Mouse (Mus musculus) forebrain, embryonic 15.5 days (tissue): ENCODE measurements at regions not wholly inside any gene's neighbourhood (a gene's known extent, or its start where the extent isn't known, plus 50 kb on each side); places are given as distances from the start of the nearest gene placed in this dataset.

Experiments
- ATAC-seq: fragments of 200-750 bp; cut with Nextera tagmentation; replicated peaks from 2 replicates; pipeline ENCODE4 v1.8.0; 2017; ENCODE audit warnings: mild to moderate bottlenecking, moderate TSS enrichment, moderate library complexity
- H3K27ac ChIP-seq: fragments of 300-500 bp; sonication (generic); replicated peaks from 2 replicates; pipeline ENCODE4 v1.5.1; 2015; ENCODE audit warnings: mild to moderate bottlenecking, inconsistent platforms
- H3K27me3 ChIP-seq: fragments of 300-500 bp; sonication (generic); 2 replicates; pipeline ENCODE4 v1.6.1; 2015; ENCODE audit warnings: inconsistent platforms
- H3K36me3 ChIP-seq: fragments of 300-500 bp; sonication (generic); 2 replicates; pipeline ENCODE4 v1.6.1; 2015; ENCODE audit warnings: mild to moderate bottlenecking, inconsistent platforms
- H3K4me1 ChIP-seq: fragments of 300-500 bp; sonication (generic); 2 replicates; pipeline ENCODE4 v1.6.1; 2015; ENCODE audit warnings: inconsistent platforms
- H3K4me2 ChIP-seq: fragments of 300-500 bp; sonication (generic); replicated peaks from 2 replicates; pipeline ENCODE4 v1.6.1; 2015; ENCODE audit warnings: mild to moderate bottlenecking, inconsistent platforms
- H3K4me3 ChIP-seq: fragments of 300-500 bp; sonication (generic); 2 replicates; pipeline ENCODE4 v1.5.1; 2015; ENCODE audit warnings: mild to moderate bottlenecking, inconsistent platforms
- H3K9ac ChIP-seq: fragments of 300-500 bp; sonication (generic); replicated peaks from 2 replicates; pipeline ENCODE4 v1.6.1; 2015; ENCODE audit warnings: mild to moderate bottlenecking, inconsistent platforms
- H3K9me3 ChIP-seq: fragments of 300-500 bp; sonication (generic); 2 replicates; pipeline ENCODE4 v1.6.1; 2016; ENCODE audit warnings: inconsistent platforms
- WGBS: fragments of 180-500 bp; shearing (Covaris S2); methylation state at CpG from one replicate; pipeline ENCODE4 v1.1.7; 2015; ENCODE audit warnings: mixed read lengths; 5-methylcytosine and 5-hydroxymethylcytosine counted together

DNA sequence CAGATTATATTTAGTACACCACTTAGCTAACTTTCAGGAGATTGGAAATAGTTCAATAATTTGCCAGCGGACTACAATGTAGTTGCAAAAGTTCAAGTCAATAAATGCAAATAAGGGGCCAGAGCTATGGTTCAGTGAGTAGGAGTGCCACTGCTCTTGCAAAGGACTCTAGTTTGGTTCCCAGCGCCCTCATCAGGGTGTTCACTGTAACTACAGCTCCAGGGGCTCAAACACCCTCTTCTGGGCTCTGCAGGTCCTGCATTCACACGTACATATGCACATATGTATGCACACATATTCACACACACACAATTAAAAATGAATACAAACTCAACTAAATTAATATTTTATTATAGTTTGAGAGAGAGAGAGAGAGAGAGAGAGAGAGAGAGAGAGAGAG, 74.1 kb upstream of the Auts2 start:
- Histone ChIP-seq H3K9ac (no peak overlapping the region), H3K9me3 (no peaks in the 10 kb centered on the region), H3K27me3 (no peaks in the 10 kb centered on the region), H3K4me1 (peaks cover 8% of the 10 kb centered on the region), H3K36me3 (no peaks in the 10 kb centered on the region), H3K27ac (no peak overlapping the region), H3K4me2 (no peak overlapping the region), H3K4me3 (no peak overlapping the region)
- WGBS: 75% methylated on average over 3 of the region's 3 CpGs
- no peak for ATAC-seq

DNA sequence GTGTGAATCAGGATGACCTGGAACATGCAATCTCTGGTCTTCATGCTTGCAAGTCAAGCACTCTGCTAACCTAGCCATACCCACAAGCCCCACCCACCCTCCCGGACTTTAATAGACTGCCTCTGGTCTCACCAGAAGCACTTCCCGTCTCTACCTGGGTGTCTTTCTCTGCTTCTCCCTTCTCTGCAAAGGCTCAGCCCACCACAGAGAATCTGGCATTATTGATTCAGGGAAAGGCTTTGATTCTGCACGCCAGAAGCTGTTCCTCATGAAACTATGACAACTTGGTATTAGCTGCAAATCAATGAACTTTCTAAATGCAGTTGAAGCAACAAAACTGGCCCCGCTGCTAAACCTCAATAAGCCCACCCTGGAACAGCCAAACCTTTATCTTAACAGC, 66.1 kb upstream of the Auts2 start:
- Histone ChIP-seq H3K9me3 (no peaks in the 10 kb centered on the region), H3K4me1 (no peaks in the 10 kb centered on the region), H3K4me2 (no peak overlapping the region), H3K36me3 (no peaks in the 10 kb centered on the region), H3K27ac (no peak overlapping the region), H3K9ac (no peak overlapping the region), H3K27me3 (no peaks in the 10 kb centered on the region), H3K4me3 (no peak overlapping the region)
- ATAC-seq: no peak
- WGBS: 27% methylated on average over 4 of the region's 4 CpGs

DNA sequence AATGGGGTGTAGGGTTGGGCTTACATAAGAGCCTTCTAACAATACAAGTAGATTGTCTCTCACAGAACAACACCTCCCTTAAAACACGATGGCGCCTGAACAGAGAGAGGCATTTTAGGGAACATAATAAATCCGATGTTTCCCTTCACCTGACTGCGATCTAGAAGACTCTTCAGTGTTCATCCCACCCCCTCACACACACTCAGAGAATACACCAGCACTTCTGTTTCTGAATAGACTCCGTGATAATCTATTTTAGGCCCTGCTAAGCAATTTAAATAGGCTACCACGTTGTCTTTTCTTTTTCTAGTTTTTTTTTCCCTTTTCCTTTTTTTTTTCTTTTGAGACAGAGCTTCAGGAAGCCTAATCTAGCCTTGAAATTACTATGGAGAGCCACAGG, 63.1 kb upstream of the Auts2 start:
- no peak for ATAC-seq

DNA sequence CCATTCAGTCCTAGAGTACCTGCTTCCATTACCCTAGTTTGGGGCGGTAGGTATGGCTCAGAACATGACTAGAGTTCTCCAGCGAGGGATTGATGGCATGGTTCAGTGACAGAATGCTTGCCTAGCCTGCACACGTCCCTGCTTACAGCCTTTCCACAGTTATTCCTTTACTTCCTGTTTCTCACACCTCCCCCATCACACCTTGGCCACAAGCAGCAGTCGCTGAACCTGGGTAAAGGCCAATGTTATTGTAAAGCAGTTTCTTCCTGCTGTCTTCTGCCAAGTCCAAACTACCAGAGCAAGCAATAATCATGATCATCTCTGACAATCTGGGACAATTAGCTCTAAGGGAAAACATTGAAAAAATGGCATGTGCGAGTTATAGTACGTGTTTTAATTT, 51.7 kb upstream of the Auts2 start:
- 55% methylated on average over 6 of the region's 6 CpGs for WGBS
- no peaks in the 10 kb centered on the region for H3K9me3 ChIP-seq
- H3K4me2 ChIP-seq: no peak overlapping the region
- H3K4me3 ChIP-seq: no peak overlapping the region
- no peak for ATAC-seq
- no peak overlapping the region for H3K27ac ChIP-seq
- no peaks in the 10 kb centered on the region for H3K27me3 ChIP-seq
- no peak overlapping the region for H3K9ac ChIP-seq
- no peaks in the 10 kb centered on the region for H3K4me1 ChIP-seq
- H3K36me3 ChIP-seq: no peaks in the 10 kb centered on the region

More for the DNA sequence above, 63.1 kb upstream of the Auts2 start:
- Histone ChIP-seq H3K9ac (no peak overlapping the region), H3K36me3 (no peaks in the 10 kb centered on the region), H3K4me2 (no peak overlapping the region), H3K4me1 (no peaks in the 10 kb centered on the region), H3K4me3 (no peak overlapping the region), H3K9me3 (no peaks in the 10 kb centered on the region), H3K27me3 (no peaks in the 10 kb centered on the region), H3K27ac (no peak overlapping the region)
- 37% methylated on average over 6 of the region's 6 CpGs for WGBS
